Mouse (Mus musculus) MEL (cell line): Measurements from ENCODE around the gene Sobp. TPM values are rescaled to one million over a fixed set of nuclear protein-coding genes. Genes with fewer than 3 reads are reported as not detected.

Experiments used
- DNase-seq: peaks from one replicate; pipeline ENCODE4 v3.0.0; 2011; ENCODE audit warnings: low read depth, low spot score
- H3K27ac ChIP-seq: 2 replicates; pipeline ENCODE4 v1.5.1; 2012; ENCODE audit warnings: low read depth, mild to moderate bottlenecking, control low read depth, low read length, moderate library complexity; ENCODE audit not compliant: control insufficient read depth
- H3K27me3 ChIP-seq, 2 experiments: fragments of 150-350 bp in 1 of 2; sonication (generic) in 1 of 2; 2 replicates each; pipeline ENCODE4 v1.6.1; 2012; ENCODE audit warnings: low read length in 2 of 2, mild to moderate bottlenecking in 2 of 2, improper control_type of control experiment in 1 of 2, moderate library complexity in 1 of 2; ENCODE audit not compliant: insufficient read depth in 2 of 2, control insufficient read depth in 1 of 2
- H3K36me3 ChIP-seq, 2 experiments: 2 replicates each; pipeline ENCODE4 v1.6.1; 2012 to 2014; ENCODE audit warnings: low read length in 2 of 2, improper control_type of control experiment in 1 of 2, inconsistent platforms in 1 of 2, mild to moderate bottlenecking in 1 of 2; ENCODE audit not compliant: insufficient read depth in 2 of 2, control insufficient read depth in 1 of 2
- H3K4me1 ChIP-seq, 2 experiments: fragments of 150-350 bp in 1 of 2; sonication (generic) in 1 of 2; 2 replicates each; pipeline ENCODE4 v1.6.1; 2012; ENCODE audit warnings: low read length in 2 of 2, improper control_type of control experiment in 1 of 2, mild to moderate bottlenecking in 1 of 2; ENCODE audit not compliant: insufficient read depth in 2 of 2, control insufficient read depth in 1 of 2
- H3K4me3 ChIP-seq, 2 experiments: fragments of 150-350 bp in 1 of 2; sonication (generic) in 1 of 2; 2 replicates each; pipeline ENCODE4 v1.5.1; 2012; ENCODE audit warnings: low read depth in 2 of 2, low read length in 2 of 2, mild to moderate bottlenecking in 2 of 2, moderate library complexity in 2 of 2, control low read depth in 1 of 2, improper control_type of control experiment in 1 of 2; ENCODE audit not compliant: control insufficient read depth in 1 of 2, insufficient read depth in 1 of 2
- H3K79me2 ChIP-seq: 2 replicates; pipeline ENCODE4 v1.6.1; 2012; ENCODE audit warnings: mild to moderate bottlenecking, low read length, moderate library complexity; ENCODE audit not compliant: control insufficient read depth, poor library complexity, insufficient read depth
- H3K9ac ChIP-seq: 2 replicates; pipeline ENCODE4 v1.6.1; 2012; ENCODE audit warnings: low read depth, mild to moderate bottlenecking, control low read depth, low read length, moderate library complexity; ENCODE audit not compliant: control insufficient read depth, poor library complexity, severe bottlenecking
- H3K9me3 ChIP-seq: fragments of 150-350 bp; sonication (generic); replicated peaks from 2 replicates; pipeline ENCODE4 v1.6.1; 2012; ENCODE audit warnings: mild to moderate bottlenecking, low read length, improper control_type of control experiment, moderate library complexity; ENCODE audit not compliant: insufficient read depth
- CHD1 ChIP-seq: IDR thresholded peaks from 2 replicates; pipeline ENCODE4 v1.6.1; 2012; ENCODE audit warnings: low read depth, mild to moderate bottlenecking, inconsistent platforms, low read length, improper control_type of control experiment
- E2F4 ChIP-seq: IDR thresholded peaks from 2 replicates; pipeline ENCODE4 v1.6.1; 2011; ENCODE audit warnings: low read depth, low read length, improper control_type of control experiment, borderline replicate concordance
- EP300 ChIP-seq, 2 experiments: IDR thresholded peaks; 2 replicates each; pipeline ENCODE4 v1.6.1; 2011; ENCODE audit warnings: improper control_type of control experiment in 2 of 2, low read length in 2 of 2, low read depth in 1 of 2, mild to moderate bottlenecking in 1 of 2
- ETS1 ChIP-seq: IDR thresholded peaks from 2 replicates; pipeline ENCODE4 v1.6.1; 2012; ENCODE audit warnings: low read depth, mild to moderate bottlenecking, inconsistent platforms, low read length, improper control_type of control experiment, moderate library complexity
- HCFC1 ChIP-seq: IDR thresholded peaks from 2 replicates; pipeline ENCODE4 v1.6.1; 2012; ENCODE audit warnings: low read depth, mild to moderate bottlenecking, inconsistent platforms, low read length, improper control_type of control experiment, moderate library complexity
- JUND ChIP-seq: IDR thresholded peaks from 2 replicates; pipeline ENCODE4 v1.6.1; 2011; ENCODE audit warnings: low read depth, mild to moderate bottlenecking, improper control_type of control experiment, low read length
- KAT2A ChIP-seq: conservative IDR thresholded peaks from 2 replicates; pipeline ENCODE4 v1.6.1; 2012; ENCODE audit warnings: low read depth, low read length, improper control_type of control experiment, inconsistent platforms
- MAFK ChIP-seq: IDR thresholded peaks from 2 replicates; pipeline ENCODE4 v1.6.1; 2011; ENCODE audit warnings: low read depth, mild to moderate bottlenecking, low read length, improper control_type of control experiment, borderline replicate concordance
- MAX ChIP-seq: IDR thresholded peaks from 2 replicates; pipeline ENCODE4 v1.6.1; 2011; ENCODE audit warnings: low read length, improper control_type of control experiment
- MAZ ChIP-seq: IDR thresholded peaks from 2 replicates; pipeline ENCODE4 v1.6.1; 2012; ENCODE audit warnings: low read depth, mild to moderate bottlenecking, inconsistent platforms, low read length, improper control_type of control experiment
- POLR2AphosphoS5 ChIP-seq: IDR thresholded peaks from 2 replicates; pipeline ENCODE4 v1.6.1; 2012; ENCODE audit warnings: low read depth, borderline replicate concordance, mild to moderate bottlenecking, inconsistent platforms, low read length, moderate library complexity, mixed read lengths
- RAD21 ChIP-seq: IDR thresholded peaks from 2 replicates; pipeline ENCODE4 v1.6.1; 2011; ENCODE audit warnings: mild to moderate bottlenecking, low read depth, low read length, improper control_type of control experiment
- RCOR1 ChIP-seq: IDR thresholded peaks from 2 replicates; pipeline ENCODE4 v1.6.1; 2012; ENCODE audit warnings: low read depth, mild to moderate bottlenecking, inconsistent platforms, low read length, improper control_type of control experiment
- USF1 ChIP-seq: IDR thresholded peaks from 2 replicates; pipeline ENCODE4 v1.6.1; 2014; ENCODE audit warnings: low read depth, mild to moderate bottlenecking, inconsistent platforms, low read length, improper control_type of control experiment, moderate library complexity
- ZKSCAN1 ChIP-seq: IDR thresholded peaks from 2 replicates; pipeline ENCODE4 v1.6.1; 2012; ENCODE audit warnings: low read depth, mild to moderate bottlenecking, inconsistent platforms, low read length, improper control_type of control experiment, moderate library complexity
- ZMIZ1 ChIP-seq: IDR thresholded peaks from 2 replicates; pipeline ENCODE4 v1.6.1; 2012; ENCODE audit warnings: low read depth, mild to moderate bottlenecking, inconsistent platforms, low read length, improper control_type of control experiment, moderate library complexity
- polyA plus RNA-seq, 2 experiments: library from polyadenylated mRNA; stranded (reverse) in 1 of 2; unstranded in 1 of 2; fragments of >175 nt in 1 of 2; fragments of >200 nt in 1 of 2; gene quantifications; 2 replicates each; pipeline versions ENCODE4 v1.2.1 to v1.2.4; 2012; ENCODE audit warnings: low replicate concordance in 2 of 2, low read depth in 1 of 2; ENCODE audit not compliant: insufficient read length in 2 of 2, insufficient read depth in 1 of 2, missing spikeins in 1 of 2
- total RNA-seq: library from RNA; depleted of rRNA; stranded (reverse); fragments of 300-350 nt; gene quantifications from 2 replicates; pipeline ENCODE4 v1.2.3, GENCODE M21; 2012

Gene Sobp
- total and polyA plus RNA-seq, 3 experiments, result not detected

- Histone ChIP-seq H3K36me3 (no peaks in the 10 kb centered on the region), H3K9ac (no peak overlapping the region), H3K9me3 (no peaks in the 10 kb centered on the region), H3K4me3 (no peak overlapping the region), H3K27ac (no peak overlapping the region), H3K79me2 (no peaks in the 10 kb centered on the region)
- no peak for DNase-seq
- TF ChIP-seq RCOR1 (no peak), RAD21 (no peak), USF1 (no peak), POLR2AphosphoS5 (no peak), KAT2A (no peak), EP300 (IDR thresholded peaks at IDR 0.05; ENCODE audit: low read depth in 1 of 2, low read length in 2 of 2) (no peak), ETS1 (no peak), JUND (no peak), MAX (no peak), CHD1 (no peak)
- TF ChIP-seq, all 39 proteins: peak for 0
- peaks cover 0 to 1% of the 10 kb centered on the region in 2 experiments; a peak in 2 of 4 replicates for H3K27me3 ChIP-seq
- no peaks in the 10 kb centered on the region for H3K4me1 ChIP-seq
These were observed 40.3 kb downstream of the Sobp start for GRCm38 (mm10) chr10:43134027-43134426.

GRCm38 (mm10) chr10:43128750-43129149, 45.6 kb downstream of the Sobp start:
- TF ChIP-seq MAZ (no peak), ZKSCAN1 (no peak), CHD1 (no peak), HCFC1 (no peak), MAFK (no peak), E2F4 (no peak), ZMIZ1 (no peak)
- TF ChIP-seq, all 39 proteins: peak for 0
- Histone ChIP-seq H3K27me3 (peaks cover 0 to 1% of the 10 kb centered on the region in 2 experiments; a peak in 2 of 4 replicates), H3K4me3 (no peak overlapping the region), H3K9ac (no peak overlapping the region), H3K9me3 (no peaks in the 10 kb centered on the region), H3K79me2 (no peaks in the 10 kb centered on the region), H3K4me1 (peaks cover 2 to 3% of the 10 kb centered on the region in 2 experiments; a peak in 2 of 4 replicates), H3K27ac (no peak overlapping the region), H3K36me3 (no peaks in the 10 kb centered on the region)
- no peak for DNase-seq
